Mouse (Mus musculus): ENCODE results near the gene Gad2. TPM values are rescaled to one million over a fixed set of nuclear protein-coding genes. Genes with fewer than 3 reads are reported as not detected.

Gene Gad2
- total and polyA plus RNA-seq, 3 experiments, result 0.04 TPM; not detected in 2

DNA sequence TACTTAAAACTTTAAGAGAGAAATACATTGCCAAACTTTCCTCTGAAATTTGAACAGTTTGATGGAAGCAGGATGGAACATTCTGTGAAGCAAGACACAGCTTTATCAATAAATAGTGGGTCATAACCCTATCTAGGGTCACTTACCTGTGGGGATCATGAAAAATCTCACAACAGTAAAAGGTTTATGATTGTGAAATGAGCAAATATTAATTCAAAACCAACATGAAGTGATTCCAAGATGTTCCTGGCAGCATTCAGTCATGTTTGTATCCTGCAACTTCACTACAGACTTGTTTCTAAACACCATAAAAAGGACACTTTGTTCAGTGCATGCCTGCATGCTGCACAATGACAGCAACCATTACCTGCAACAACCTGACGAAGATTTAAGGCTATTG, 41.7 kb downstream of the Gad2 start:
- no peaks in the 10 kb centered on the region for H3K36me3 ChIP-seq (replicated peaks in 1 of 2; ENCODE audit: control insufficient read depth in 1 of 2, insufficient read depth in 1 of 2, low read length in 1 of 2)
- dilution Hi-C loops (cut with MboI; ENCODE audit: extremely low pct_ligation_motif_present, extremely low pct_unique_long_range_greater_than_20kb, low sequenced_read_pairs), result no loop called here

DNA sequence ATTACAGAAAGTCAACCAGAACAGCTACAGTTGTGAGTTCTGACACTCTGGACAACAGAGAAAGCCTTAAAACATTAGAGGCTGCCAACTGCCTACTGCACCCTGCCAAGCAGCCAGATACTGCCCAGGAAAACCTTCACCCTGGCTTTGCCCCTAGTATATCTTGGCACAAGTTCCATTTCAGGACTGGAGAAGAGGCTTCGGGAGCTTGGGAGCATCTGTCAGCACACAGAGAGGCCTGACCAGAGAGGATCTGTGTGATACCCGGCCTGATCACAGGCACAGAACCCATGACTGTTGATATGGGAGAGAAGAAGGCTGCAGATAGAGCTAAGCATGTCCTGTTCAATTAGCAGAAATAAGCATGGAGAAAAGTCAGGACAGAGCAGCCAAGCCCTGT, 48.4 kb downstream of the Gad2 start:
- DNase-seq (ENCODE audit: extremely low read depth), result no peak
- dilution Hi-C loops (cut with MboI; ENCODE audit: extremely low pct_ligation_motif_present, extremely low pct_unique_long_range_greater_than_20kb, low sequenced_read_pairs) (no loop called here), in situ Hi-C loops (cut with MboI; ENCODE audit: low pct_ligation_motif_present, low pct_unique_long_range_greater_than_20kb, low sequenced_read_pairs) (no loop called here)
- no peaks in the 10 kb centered on the region for H3K36me3 ChIP-seq (replicated peaks in 1 of 2; ENCODE audit: control insufficient read depth in 1 of 2, insufficient read depth in 1 of 2, low read length in 1 of 2)
- no peaks in the 10 kb centered on the region for H3K79me2 ChIP-seq (replicated peaks; ENCODE audit: control insufficient read depth, extremely low read depth, insufficient read depth, poor library complexity, severe bottlenecking)
- H3K4me2 ChIP-seq (ENCODE audit: insufficient read depth, low read depth, poor library complexity, severe bottlenecking), result no peak overlapping the region
- no peak overlapping the region for H3K9ac ChIP-seq (ENCODE audit: insufficient read depth, low read depth)
- no peak overlapping the region for H3K27ac ChIP-seq (ENCODE audit: insufficient read depth, low read depth)
- H3K27me3 ChIP-seq (replicated peaks), result no peaks in the 10 kb centered on the region
- TF ChIP-seq RAD21 (IDR thresholded peaks at IDR 0.05; ENCODE audit: low read depth, low read length), result no peak
- no peak for TF ChIP-seq TBP (conservative IDR thresholded peaks at IDR 0.05; ENCODE audit: low read depth, low read length)
- TF ChIP-seq CHD2 (IDR thresholded peaks at IDR 0.05; ENCODE audit: low read length), result no peak
- TF ChIP-seq NRF1 (IDR thresholded peaks at IDR 0.05; ENCODE audit: low read depth, low read length), result no peak
- no peak for TF ChIP-seq ETS1 (conservative IDR thresholded peaks at IDR 0.05; ENCODE audit: low read depth, low read length)
- no peak for TF ChIP-seq RCOR1 (conservative IDR thresholded peaks at IDR 0.05; ENCODE audit: low read depth, low read length)
- TF ChIP-seq ZKSCAN1 (IDR thresholded peaks at IDR 0.05; ENCODE audit: borderline replicate concordance, low read depth, low read length), result no peak
- TF ChIP-seq ZNF384 (IDR thresholded peaks at IDR 0.05; ENCODE audit: low read depth, low read length), result no peak
- TF ChIP-seq USF2 (conservative IDR thresholded peaks at IDR 0.05; ENCODE audit: low read depth, low read length), result no peak
- no peak for TF ChIP-seq MEF2A (IDR thresholded peaks at IDR 0.05; ENCODE audit: borderline replicate concordance, low read depth, low read length)
- no peaks in the 10 kb centered on the region for H3K9me3 ChIP-seq (replicated peaks; ENCODE audit: low read length)
- no peaks in the 10 kb centered on the region for H3K4me1 ChIP-seq (ENCODE audit: control insufficient read depth in 1 of 2, insufficient read depth in 2 of 2)
- H3K4me3 ChIP-seq (replicated peaks in 1 of 3; ENCODE audit: low read depth in 2 of 3, low read length in 2 of 3, poor library complexity in 1 of 3), result no peak overlapping the region

More for the DNA sequence above, 41.7 kb downstream of the Gad2 start:
- H3K4me2 ChIP-seq (ENCODE audit: insufficient read depth, low read depth, poor library complexity, severe bottlenecking), result no peak overlapping the region
- no peak overlapping the region for H3K4me3 ChIP-seq (replicated peaks in 1 of 3; ENCODE audit: low read depth in 2 of 3, low read length in 2 of 3, poor library complexity in 1 of 3)
- in situ Hi-C loops (cut with MboI; ENCODE audit: low pct_ligation_motif_present, low pct_unique_long_range_greater_than_20kb, low sequenced_read_pairs), result no loop called here
- H3K4me1 ChIP-seq (ENCODE audit: control insufficient read depth in 1 of 2, insufficient read depth in 2 of 2), result no peaks in the 10 kb centered on the region
- no peaks in the 10 kb centered on the region for H3K9me3 ChIP-seq (replicated peaks; ENCODE audit: low read length)
- no peaks in the 10 kb centered on the region for H3K79me2 ChIP-seq (replicated peaks; ENCODE audit: control insufficient read depth, extremely low read depth, insufficient read depth, poor library complexity, severe bottlenecking)
- H3K9ac ChIP-seq (ENCODE audit: insufficient read depth, low read depth), result no peak overlapping the region
- no peaks in the 10 kb centered on the region for H3K27me3 ChIP-seq (replicated peaks)
- TF ChIP-seq NELFE (IDR thresholded peaks at IDR 0.05; ENCODE audit: low read depth, low read length) (no peak), GABPA (IDR thresholded peaks at IDR 0.05; ENCODE audit: insufficient replicate concordance, low read depth, low read length) (no peak)
- H3K27ac ChIP-seq (ENCODE audit: insufficient read depth, low read depth), result no peak overlapping the region
- DNase-seq (ENCODE audit: extremely low read depth), result no peak

DNA sequence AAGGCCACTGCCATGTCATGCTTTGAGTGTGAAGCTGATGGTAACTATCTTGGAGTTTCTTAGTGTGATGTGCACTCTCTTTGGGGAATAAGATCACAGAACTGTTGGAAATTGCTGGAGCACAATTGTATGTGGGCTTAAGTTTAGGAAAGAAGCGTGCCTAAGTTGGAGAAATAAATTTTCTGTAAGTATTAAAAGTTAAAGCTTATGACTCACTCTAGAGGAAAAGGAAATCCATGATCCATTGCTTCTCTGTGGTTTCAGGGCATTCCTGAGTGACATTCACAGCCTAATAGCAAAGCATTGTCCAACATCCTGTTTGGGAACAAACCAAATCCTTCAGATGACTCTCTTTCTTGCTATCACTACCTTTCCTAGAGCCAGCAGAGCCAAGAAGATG, 49.3 kb downstream of the Gad2 start:
- H3K4me3 ChIP-seq (replicated peaks in 1 of 3; ENCODE audit: low read depth in 2 of 3, low read length in 2 of 3, poor library complexity in 1 of 3), result no peak overlapping the region
- H3K9ac ChIP-seq (ENCODE audit: insufficient read depth, low read depth), result no peak overlapping the region
- no peaks in the 10 kb centered on the region for H3K9me3 ChIP-seq (replicated peaks; ENCODE audit: low read length)
- H3K27ac ChIP-seq (ENCODE audit: insufficient read depth, low read depth), result no peak overlapping the region
- no peaks in the 10 kb centered on the region for H3K79me2 ChIP-seq (replicated peaks; ENCODE audit: control insufficient read depth, extremely low read depth, insufficient read depth, poor library complexity, severe bottlenecking)
- no peak overlapping the region for H3K4me2 ChIP-seq (ENCODE audit: insufficient read depth, low read depth, poor library complexity, severe bottlenecking)
- no peaks in the 10 kb centered on the region for H3K27me3 ChIP-seq (replicated peaks)
- DNase-seq (ENCODE audit: extremely low read depth), result no peak
- TF ChIP-seq MAZ (IDR thresholded peaks at IDR 0.05; ENCODE audit: low read depth, low read length), result no peak
- TF ChIP-seq TBP (conservative IDR thresholded peaks at IDR 0.05; ENCODE audit: low read depth, low read length), result no peak
- no peak for TF ChIP-seq BHLHE40 (IDR thresholded peaks at IDR 0.05; ENCODE audit: low read depth, low read length)
- TF ChIP-seq NELFE (IDR thresholded peaks at IDR 0.05; ENCODE audit: low read depth, low read length), result no peak
- no peak for TF ChIP-seq TCF12 (IDR thresholded peaks at IDR 0.05; ENCODE audit: low read depth, low read length)
- no peaks in the 10 kb centered on the region for H3K4me1 ChIP-seq (ENCODE audit: control insufficient read depth in 1 of 2, insufficient read depth in 2 of 2)
- in situ Hi-C loops (cut with MboI; ENCODE audit: low pct_ligation_motif_present, low pct_unique_long_range_greater_than_20kb, low sequenced_read_pairs), result no loop called here
- no peaks in the 10 kb centered on the region for H3K36me3 ChIP-seq (replicated peaks in 1 of 2; ENCODE audit: control insufficient read depth in 1 of 2, insufficient read depth in 1 of 2, low read length in 1 of 2)
- dilution Hi-C loops (cut with MboI; ENCODE audit: extremely low pct_ligation_motif_present, extremely low pct_unique_long_range_greater_than_20kb, low sequenced_read_pairs), result no loop called here

Data from CH12.LX (cell line).